Mouse (Mus musculus): ENCODE data around the gene Commd1. TPM values are rescaled to one million over a fixed set of nuclear protein-coding genes. Genes with fewer than 3 reads are reported as not detected.
A peak's percentile ranks its signal among the peaks of the same experiment; 100 is the strongest.

The Commd1 gene
- polyA plus RNA-seq, 1 experiment from 2014 or later, result 368 TPM

DNA sequence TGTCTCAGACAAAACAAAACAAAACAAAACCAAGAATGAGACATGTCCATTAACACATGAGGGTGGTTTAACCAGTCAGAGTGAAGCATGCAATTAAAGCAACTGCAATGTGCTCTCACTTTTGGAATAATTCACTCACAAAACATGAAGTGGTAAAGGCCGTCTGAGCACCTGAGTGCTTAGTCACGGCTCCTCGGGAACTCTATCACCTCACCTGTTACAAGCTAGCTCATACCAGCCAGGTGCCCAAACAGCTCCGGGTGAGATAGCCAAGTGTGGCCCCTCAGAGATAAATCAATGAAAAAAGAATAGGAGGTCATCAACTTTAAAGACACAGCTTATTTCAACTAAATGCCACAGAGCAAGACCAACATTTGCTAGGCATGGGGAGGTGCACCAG lies 127.6 kb downstream of the Commd1 start:
- H3K9ac ChIP-seq, result no peak overlapping the region
- H3K4me1 ChIP-seq, result peaks cover 36% of the 10 kb centered on the region
- H3K36me3 ChIP-seq, result no peaks in the 10 kb centered on the region
- H3K4me2 ChIP-seq, result no peak overlapping the region
- no peak overlapping the region for H3K4me3 ChIP-seq
- WGBS, result 57% methylated on average over 4 of the region's 4 CpGs
- no peaks in the 10 kb centered on the region for H3K9me3 ChIP-seq
- H3K27me3 ChIP-seq, result peaks cover 9% of the 10 kb centered on the region
- no peak for ATAC-seq (ENCODE audit: borderline replicate concordance, extremely low read depth, low FRiP score, low TSS enrichment)
- peak overlapping the region; percentile 64; the same call in 1 of the 2 replicates for H3K27ac ChIP-seq

DNA sequence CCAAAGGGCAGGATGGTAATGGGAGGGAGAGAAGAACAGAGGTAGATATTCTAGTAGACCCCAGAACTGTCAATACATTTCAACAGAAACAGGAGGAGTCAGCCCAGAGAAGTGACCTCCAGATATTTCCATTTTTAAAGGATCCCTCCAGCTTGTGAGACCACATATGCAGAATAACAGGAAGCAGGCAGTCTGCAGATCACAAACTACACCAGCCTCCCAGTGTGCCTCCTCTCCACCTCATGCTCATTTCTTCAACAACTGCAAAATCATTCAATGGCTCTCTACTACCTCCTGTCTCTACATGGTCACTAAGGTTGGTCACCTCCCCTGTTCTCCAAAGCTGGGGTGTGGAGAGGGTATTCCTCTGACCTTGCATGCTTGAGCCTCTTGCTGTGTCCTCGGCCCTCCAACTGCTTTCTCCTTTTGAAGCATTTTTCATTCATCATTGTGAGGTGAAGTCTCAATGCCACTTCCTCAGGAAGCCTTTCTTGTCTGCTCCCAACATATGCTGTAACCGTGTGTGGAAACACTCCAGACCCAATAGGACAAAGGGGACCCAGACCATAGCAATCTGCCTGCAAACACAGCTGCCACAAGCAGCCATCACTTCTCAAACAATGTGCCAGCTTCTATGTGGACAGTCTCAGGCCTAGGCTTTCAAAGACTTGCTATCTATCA lies 128.6 kb downstream of the Commd1 start:
- peak; percentile 56; the same call in 1 of the 2 replicates for ATAC-seq (ENCODE audit: borderline replicate concordance, extremely low read depth, low FRiP score, low TSS enrichment)
- no peak overlapping the region for H3K4me2 ChIP-seq
- H3K27me3 ChIP-seq, result peaks cover 4% of the 10 kb centered on the region
- no peaks in the 10 kb centered on the region for H3K36me3 ChIP-seq
- H3K4me3 ChIP-seq, result no peak overlapping the region
- peak overlapping the region; percentile 64 for H3K27ac ChIP-seq
- 42% methylated on average over 2 of the region's 2 CpGs for WGBS
- no peaks in the 10 kb centered on the region for H3K9me3 ChIP-seq
- no peak overlapping the region for H3K9ac ChIP-seq
- peaks cover 38% of the 10 kb centered on the region for H3K4me1 ChIP-seq

DNA sequence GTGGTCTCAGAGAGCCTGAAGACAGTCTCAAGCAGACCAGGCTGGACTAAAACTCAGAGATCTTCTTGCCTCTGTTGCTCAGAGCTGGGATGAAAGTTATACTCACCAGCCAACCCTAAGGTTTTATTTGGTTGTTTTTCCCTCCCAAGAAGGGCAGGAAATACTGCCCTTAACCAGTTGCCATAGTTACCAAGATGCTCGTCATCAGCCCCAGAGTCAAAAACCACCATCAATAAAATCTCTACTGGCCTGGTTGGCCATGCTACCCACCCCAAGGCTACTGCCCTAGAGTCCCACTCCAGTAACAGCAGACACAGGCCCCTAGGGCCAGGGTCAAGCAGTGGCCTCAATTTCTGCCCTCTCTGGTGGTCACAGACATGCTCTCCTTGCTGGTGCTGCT lies 129.7 kb downstream of the Commd1 start:
- H3K27me3 ChIP-seq, result no peaks in the 10 kb centered on the region
- no peaks in the 10 kb centered on the region for H3K9me3 ChIP-seq
- H3K36me3 ChIP-seq, result no peaks in the 10 kb centered on the region
- no peak overlapping the region for H3K9ac ChIP-seq
- peaks cover 42% of the 10 kb centered on the region for H3K4me1 ChIP-seq
- 83% methylated on average over 1 of the region's 1 CpGs for WGBS
- H3K27ac ChIP-seq, result no peak overlapping the region
- H3K4me3 ChIP-seq, result no peak overlapping the region
- H3K4me2 ChIP-seq, result no peak overlapping the region
- no peak for ATAC-seq (ENCODE audit: borderline replicate concordance, extremely low read depth, low FRiP score, low TSS enrichment)

DNA sequence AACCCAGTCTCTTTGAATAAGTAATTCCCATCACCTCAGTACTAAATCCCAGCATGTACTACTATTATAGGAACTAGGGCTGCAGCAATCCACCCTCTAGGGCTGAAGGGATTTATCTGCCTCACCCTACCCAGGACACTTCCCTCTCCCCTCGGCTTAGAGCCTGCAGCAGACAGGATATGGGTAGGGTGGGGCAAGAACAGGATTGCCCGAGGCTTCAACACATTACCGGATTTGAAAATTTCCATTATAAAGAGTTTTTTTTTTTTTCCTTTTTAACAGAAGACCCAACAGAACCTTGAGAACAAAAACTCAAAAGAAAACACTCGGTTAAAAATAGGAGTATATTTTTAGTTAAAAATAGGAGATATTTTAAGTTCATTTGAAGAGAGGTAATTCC lies 130.8 kb downstream of the Commd1 start:
- H3K27me3 ChIP-seq, result no peaks in the 10 kb centered on the region
- H3K9me3 ChIP-seq, result no peaks in the 10 kb centered on the region
- H3K4me2 ChIP-seq, result no peak overlapping the region
- H3K9ac ChIP-seq, result no peak overlapping the region
- no peaks in the 10 kb centered on the region for H3K36me3 ChIP-seq
- no peak overlapping the region for H3K4me3 ChIP-seq
- H3K4me1 ChIP-seq, result peaks cover 48% of the 10 kb centered on the region
- no peak for ATAC-seq (ENCODE audit: borderline replicate concordance, extremely low read depth, low FRiP score, low TSS enrichment)
- no peak overlapping the region for H3K27ac ChIP-seq
- 42% methylated on average over 4 of the region's 4 CpGs for WGBS

DNA sequence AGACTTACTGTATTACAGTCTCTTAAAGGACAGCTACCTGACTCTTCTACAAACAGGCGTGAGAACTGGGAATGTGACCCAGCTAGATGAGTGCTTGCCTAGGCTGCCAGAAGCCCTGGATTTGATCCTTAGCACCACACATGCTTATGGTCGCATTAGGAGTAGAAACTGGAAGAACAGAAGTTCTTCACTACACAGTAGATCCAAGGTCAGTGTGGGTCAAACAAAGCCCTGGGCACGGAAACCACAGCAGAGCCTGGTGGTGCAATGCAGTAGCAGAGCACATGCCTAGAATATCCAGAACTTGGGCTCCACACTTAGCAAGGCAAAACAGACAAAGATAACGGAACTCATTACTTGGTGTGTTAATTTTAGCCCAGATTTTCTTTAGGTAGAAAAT lies 132.1 kb downstream of the Commd1 start:
- H3K9ac ChIP-seq, result no peak overlapping the region
- WGBS, result 68% methylated on average over 4 of the region's 4 CpGs
- no peaks in the 10 kb centered on the region for H3K27me3 ChIP-seq
- H3K4me1 ChIP-seq, result peaks cover 55% of the 10 kb centered on the region
- no peaks in the 10 kb centered on the region for H3K36me3 ChIP-seq
- no peak for ATAC-seq (ENCODE audit: borderline replicate concordance, extremely low read depth, low FRiP score, low TSS enrichment)
- H3K9me3 ChIP-seq, result no peaks in the 10 kb centered on the region
- H3K4me3 ChIP-seq, result no peak overlapping the region
- no peak overlapping the region for H3K27ac ChIP-seq
- no peak overlapping the region for H3K4me2 ChIP-seq

DNA sequence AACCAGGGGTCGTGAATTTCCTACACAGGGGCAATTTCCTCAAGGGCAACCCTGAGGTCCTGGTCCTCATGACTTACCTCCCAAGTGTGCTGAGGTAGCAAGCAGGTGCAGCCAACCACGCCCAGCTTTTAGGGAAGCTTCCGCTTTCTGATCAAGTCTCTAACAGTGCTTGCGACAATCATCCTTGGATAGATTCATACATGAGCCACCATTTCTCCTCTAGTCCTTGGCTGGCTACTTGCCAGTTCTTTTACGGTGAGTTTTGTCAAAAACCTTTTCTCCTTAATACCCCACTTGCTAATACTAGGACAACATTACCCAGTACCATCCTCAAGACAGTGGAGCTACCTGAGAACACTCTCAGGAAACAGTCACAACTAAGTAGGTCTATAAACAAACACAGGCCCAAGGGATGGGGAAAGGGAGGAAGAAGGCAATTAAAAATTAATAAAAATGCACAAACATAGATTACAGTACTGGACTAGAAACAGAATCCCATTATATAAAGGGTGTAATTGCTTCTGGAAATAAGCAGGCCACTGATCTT lies 133.5 kb downstream of the Commd1 start:
- ATAC-seq (ENCODE audit: borderline replicate concordance, extremely low read depth, low FRiP score, low TSS enrichment), result no peak
- H3K9ac ChIP-seq, result no peak overlapping the region
- H3K4me1 ChIP-seq, result peaks cover 56% of the 10 kb centered on the region
- 73% methylated on average over 5 of the region's 5 CpGs for WGBS
- no peak overlapping the region for H3K27ac ChIP-seq
- no peak overlapping the region for H3K4me2 ChIP-seq
- H3K27me3 ChIP-seq, result no peaks in the 10 kb centered on the region
- H3K9me3 ChIP-seq, result no peaks in the 10 kb centered on the region
- no peak overlapping the region for H3K4me3 ChIP-seq
- H3K36me3 ChIP-seq, result no peaks in the 10 kb centered on the region

DNA sequence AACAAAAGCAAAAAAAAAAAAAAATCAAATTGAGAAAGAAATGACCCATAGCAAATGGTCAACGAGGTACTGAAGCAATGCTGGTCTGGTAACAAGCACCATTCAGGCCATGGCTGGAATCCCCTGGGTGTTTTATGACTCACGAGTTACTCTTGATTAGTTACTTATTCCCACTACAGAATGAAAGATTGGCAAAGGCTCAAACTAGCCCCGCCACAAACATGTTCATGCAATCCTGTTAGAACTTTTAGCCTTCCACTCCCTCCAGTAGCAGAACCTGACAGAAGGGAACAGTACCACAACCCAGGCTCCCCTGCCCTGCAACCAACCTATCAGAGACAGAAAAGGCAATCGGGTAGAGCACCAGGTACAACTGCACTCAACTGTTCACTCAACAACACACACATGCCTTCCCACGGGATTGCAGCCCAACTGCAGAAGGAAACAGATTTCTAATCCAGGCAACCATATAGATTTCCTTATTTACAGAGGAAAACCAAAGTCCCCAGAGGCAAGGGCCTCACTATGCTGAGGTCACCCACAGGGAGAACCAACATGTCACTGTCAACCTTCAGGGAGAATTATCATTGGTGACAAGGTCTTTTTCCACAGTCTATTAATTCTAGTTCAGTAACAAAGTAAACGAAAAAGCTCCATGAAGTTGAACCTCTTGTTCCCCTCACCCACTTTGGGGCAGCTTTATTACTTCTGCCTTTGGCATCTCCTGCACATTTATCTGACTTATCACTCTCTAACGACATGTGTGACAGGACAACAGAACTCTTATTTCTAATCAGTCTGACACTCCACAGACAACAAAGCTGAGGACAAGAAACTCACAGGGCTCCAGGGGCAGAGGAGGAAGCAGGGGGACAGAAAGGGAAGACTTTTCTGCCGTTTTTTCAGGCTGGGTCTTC lies 134.2 kb downstream of the Commd1 start:
- Histone ChIP-seq H3K27me3 (no peaks in the 10 kb centered on the region), H3K9me3 (no peaks in the 10 kb centered on the region), H3K36me3 (no peaks in the 10 kb centered on the region), H3K4me1 (peaks cover 50% of the 10 kb centered on the region), H3K9ac (no peak overlapping the region), H3K27ac (no peak overlapping the region), H3K4me3 (no peak overlapping the region), H3K4me2 (no peak overlapping the region)
- 34% methylated on average over 8 of the region's 8 CpGs for WGBS
- ATAC-seq (ENCODE audit: borderline replicate concordance, extremely low read depth, low FRiP score, low TSS enrichment), result no peak

DNA sequence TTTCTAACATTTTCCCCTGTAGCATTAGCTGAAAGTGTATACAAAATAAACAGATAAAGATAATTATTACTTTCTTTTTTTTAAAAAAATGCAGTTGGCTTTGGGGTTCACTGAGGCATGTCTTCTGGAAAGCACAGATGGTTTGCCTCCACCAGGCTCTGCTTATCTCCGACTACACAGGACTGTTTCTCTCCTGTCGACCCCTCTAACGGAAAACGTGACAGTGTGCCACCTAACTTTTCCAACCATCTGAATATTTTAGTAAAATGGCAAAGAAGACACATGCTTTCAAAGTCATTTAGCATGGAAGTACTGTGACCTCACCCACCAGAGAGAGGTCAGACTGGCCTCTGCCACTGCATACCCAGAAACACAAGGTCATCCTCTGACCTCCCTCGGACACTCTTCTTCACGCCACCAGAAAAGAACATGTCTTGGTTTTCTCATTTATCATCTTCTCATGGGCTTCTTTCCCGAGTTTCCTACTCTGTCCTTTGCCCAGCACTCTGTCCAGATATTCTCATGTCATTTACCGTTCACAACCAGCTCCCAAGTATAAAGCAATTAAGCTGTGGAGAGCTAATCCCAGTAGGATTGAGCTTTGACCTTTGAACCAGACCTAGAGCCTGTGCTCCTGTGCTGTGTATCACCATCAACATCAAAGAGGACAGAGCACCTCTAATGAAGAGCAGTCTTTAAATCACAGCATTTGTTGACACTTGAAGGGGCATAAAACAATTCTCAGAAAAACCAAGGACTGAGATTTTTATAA lies 135.0 kb downstream of the Commd1 start:
- H3K9me3 ChIP-seq, result no peaks in the 10 kb centered on the region
- H3K4me2 ChIP-seq, result no peak overlapping the region
- 50% methylated on average over 8 of the region's 8 CpGs for WGBS
- H3K4me1 ChIP-seq, result peaks cover 50% of the 10 kb centered on the region
- H3K9ac ChIP-seq, result no peak overlapping the region
- no peaks in the 10 kb centered on the region for H3K36me3 ChIP-seq
- H3K27ac ChIP-seq, result no peak overlapping the region
- H3K4me3 ChIP-seq, result no peak overlapping the region
- no peak for ATAC-seq (ENCODE audit: borderline replicate concordance, extremely low read depth, low FRiP score, low TSS enrichment)
- H3K27me3 ChIP-seq, result no peaks in the 10 kb centered on the region

Other genes starting within 250 kb of the Commd1 start
- 10.9 and 12.6 TPM in 2 replicates for gene B3gnt2, start 121.4 kb downstream of the Commd1 start, polyA plus RNA-seq (2015; fragmentation: Nextera tagmentation; extraction: Ambion mirVana)
- 2.8 and 2.9 TPM in 2 replicates for gene Zrsr1, start 10.4 kb downstream of the Commd1 start, polyA plus RNA-seq (2015; fragmentation: Nextera tagmentation; extraction: Ambion mirVana)
- gene Gm28048, start 292 bp downstream of the Commd1 start, polyA plus RNA-seq (2015; fragmentation: Nextera tagmentation; extraction: Ambion mirVana), result 14.6 and 16.3 TPM in 2 replicates
- gene Cct4, start 8.1 kb upstream of the Commd1 start, polyA plus RNA-seq (2015; fragmentation: Nextera tagmentation; extraction: Ambion mirVana), result 265 and 271 TPM in 2 replicates
- 5.5 and 5.8 TPM in 2 replicates for gene Fam161a, start 25.1 kb upstream of the Commd1 start, polyA plus RNA-seq (2015; fragmentation: Nextera tagmentation; extraction: Ambion mirVana)

Measured in lung, embryonic 15.5 days (tissue).